Mouse (Mus musculus): ENCODE measurements around the gene 1700034I23Rik.
"Not testable (repeated sequence)": the region's sequence is repeated elsewhere in the genome, so short reads cannot be mapped to it uniquely, and the experiment has no call there.

1700034I23Rik gene

GRCm38 (mm10) chr3:40902443-40902842 lies at the start of gene 1700034I23Rik:
Gene 1700034I23Rik (minus strand): TSS chr3:40902543.
- in situ Hi-C loops (cut with MboI, MseI), result loop anchor here in 1 of 2 experiments (5.0 kb wide), 1 partner anchor 45 kb away; no protein-coding TSS in a partner anchor

DNA sequence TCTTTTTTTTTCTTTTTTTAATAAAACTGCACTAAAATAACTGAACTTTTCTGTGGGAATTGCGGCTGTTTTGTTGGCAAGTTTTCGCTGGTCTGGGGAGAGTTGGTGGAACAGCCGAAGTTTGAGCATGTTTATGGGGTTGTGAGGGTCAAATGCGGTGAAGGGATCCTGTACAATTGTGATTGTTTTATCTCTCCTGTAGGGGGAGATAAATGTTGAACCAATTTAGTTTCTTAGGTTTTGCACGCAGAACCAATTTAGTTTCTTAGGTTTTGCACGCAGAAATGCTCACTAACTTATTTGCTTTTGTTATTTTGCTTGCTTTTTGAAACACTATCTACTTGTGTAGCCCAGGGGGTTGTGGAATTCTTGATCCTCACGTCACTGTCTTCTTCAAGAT lies 49.0 kb upstream of the 1700034I23Rik start:
- in situ Hi-C loops (cut with MboI, MseI), result loop anchor here in 1 of 2 experiments (10.0 kb wide), 1 partner anchor 407 kb away; no protein-coding TSS in a partner anchor

DNA sequence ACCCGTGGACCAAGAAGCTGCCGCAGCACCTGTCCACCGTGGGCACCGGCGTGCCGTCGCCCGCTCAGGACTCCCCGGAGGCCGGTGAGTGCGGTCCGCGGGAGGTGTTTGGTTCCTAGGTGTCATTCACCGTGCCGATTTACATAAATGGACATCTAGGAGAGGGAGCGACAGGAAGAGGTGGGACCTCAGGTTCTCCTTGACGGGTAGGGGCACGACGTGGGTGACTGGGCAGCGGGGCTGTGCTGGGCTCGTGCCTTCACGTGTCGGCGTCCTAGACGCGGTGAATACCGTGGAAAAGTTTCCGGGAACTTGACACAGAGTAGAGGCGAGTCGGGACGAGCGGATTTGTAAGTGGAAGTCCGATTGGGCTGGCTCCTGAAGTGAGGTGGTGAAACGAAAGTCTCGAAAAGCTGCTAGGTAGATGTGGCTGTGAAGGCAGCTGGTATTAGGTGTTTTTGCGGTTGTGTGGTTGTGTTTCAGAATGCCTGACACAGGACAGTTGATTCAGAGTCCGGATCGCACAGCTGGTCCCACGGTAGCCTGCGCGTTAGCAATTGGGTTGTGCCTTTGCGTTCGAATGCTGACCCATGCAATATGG lies 48.4 kb upstream of the 1700034I23Rik start:
- in situ Hi-C loops (cut with MboI, MseI), result loop anchor here in 1 of 2 experiments (10.0 kb wide), 1 partner anchor 406 kb away; no protein-coding TSS in a partner anchor

DNA sequence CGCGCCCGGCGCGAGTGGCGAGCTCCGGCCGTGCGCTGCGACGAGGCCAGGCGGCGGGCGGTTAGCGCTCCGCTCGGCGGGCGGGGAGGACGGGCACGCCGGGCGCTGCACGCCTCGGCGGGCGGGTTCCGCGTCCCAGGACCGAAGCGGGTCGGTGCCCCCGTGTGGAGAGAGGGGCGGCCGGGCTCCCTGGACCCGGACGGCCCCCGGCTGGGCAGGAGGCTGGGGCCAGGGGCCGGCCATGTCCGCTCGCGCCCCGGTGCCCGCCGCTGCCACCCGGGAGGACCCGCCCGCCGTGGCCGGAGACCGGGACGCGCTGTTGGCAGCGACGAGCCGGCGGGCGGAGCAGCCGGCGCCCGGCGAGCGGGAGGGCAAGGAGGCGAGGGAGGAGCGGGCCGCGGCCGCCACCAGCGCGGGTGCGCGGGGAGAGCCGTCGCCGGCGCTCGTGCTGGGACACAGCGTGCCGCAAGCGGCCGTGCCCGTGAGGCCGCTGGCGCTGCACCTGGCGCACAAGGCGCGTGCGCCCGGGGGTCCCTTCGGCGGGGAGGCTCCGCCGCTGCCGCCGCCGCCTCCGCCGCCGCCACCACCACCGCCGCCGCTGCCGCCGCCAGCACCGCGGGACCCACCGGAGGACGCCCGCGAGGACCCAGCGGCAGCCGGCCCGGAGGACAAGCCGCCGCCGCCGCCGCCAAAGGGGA lies 47.7 kb upstream of the 1700034I23Rik start:
- in situ Hi-C loops (cut with MboI, MseI), result loop anchor here in 1 of 2 experiments (10.0 kb wide), 2 partner anchors 55 to 405 kb away; no protein-coding TSS in a partner anchor

DNA sequence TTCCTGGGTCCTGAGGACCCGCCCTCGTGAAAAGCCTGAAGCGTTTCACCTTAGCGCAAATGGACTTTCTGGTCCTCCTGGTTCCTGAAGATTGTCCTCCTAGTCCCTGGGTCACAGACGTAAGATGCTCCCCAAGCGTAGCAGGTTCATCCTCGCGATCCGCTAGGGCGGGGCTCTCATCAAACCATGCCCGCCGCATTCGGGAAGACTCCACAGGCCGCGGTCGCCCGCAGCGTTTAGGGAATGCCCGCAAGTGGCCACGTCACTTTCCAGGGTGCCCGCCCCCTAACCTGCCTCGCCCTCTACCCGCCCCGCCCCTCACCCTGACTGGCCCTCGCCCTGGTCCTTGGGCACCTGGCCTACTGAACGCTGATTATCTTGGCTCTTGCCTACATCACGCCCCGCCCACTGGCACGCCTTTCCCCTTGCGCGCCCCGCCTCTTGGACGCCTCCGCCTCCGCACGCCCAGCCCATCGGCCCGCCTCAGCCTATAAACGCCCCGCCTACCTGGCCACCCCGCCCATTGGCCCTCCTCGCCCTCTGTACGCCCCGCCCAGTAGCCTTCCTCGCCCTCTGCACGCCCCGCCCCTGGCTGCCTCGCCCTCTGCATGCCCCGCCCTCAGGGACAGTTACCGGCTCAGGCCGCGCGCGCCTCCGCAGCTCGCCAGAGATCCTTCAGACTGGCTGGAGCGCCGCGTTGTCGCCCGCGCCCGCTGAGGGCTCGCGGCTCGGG lies 47.0 kb upstream of the 1700034I23Rik start, which contains the start of gene Larp1b:
Larp1b (plus strand) TSS at position 659 of the 733 bp plus-strand sequence.
- in situ Hi-C loops (cut with MboI, MseI), result loop anchor here in 1 of 2 experiments (10.0 kb wide), 1 partner anchor 55 kb away; no protein-coding TSS in a partner anchor

GRCm38 (mm10) chr3:40939019-40939418 lies 36.7 kb upstream of the 1700034I23Rik start:
- in situ Hi-C loops (cut with MboI, MseI), result no loop called here

- in situ Hi-C loops (cut with MboI, MseI), result no loop called here
Observed at GRCm38 (mm10) chr3:40938592-40938991, 36.2 kb upstream of the 1700034I23Rik start.

- in situ Hi-C loops (cut with MboI, MseI), result no loop called here
Observed at GRCm38 (mm10) chr3:40938189-40938588, 35.8 kb upstream of the 1700034I23Rik start.

GRCm38 (mm10) chr3:40894336-40894735 lies 8.0 kb downstream of the 1700034I23Rik start:
- in situ Hi-C loops (cut with MboI, MseI), result loop anchor here (5.0 to 10.0 kb wide), 2 partner anchors 47 to 50 kb away; partner anchors contain the start of genes Abhd18 (in 1 of the 2), Larp1b (in 1 of the 2) and Mfsd8 (in 1 of the 2)

DNA sequence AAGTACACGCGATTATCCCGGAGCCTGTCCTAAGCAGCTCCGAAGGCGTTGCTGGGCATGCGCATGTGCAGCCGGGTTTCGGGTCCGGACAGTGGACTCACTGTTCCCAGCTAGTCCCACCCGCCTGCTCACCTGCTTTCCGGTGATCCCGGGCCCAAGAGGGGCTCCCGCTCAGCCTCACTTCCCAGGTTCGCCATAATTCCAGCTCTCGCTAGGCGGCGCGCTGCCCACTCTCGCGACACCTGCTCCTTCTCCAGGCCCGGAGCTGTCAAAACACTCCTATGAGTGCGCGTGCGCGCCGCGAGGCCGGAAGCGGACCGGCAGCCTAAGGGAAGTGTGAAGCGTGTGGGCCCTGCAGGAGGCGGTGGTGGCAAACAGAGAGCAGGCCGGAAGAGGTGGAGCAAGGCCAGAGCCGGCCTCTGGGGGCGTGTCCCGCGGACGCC lies 8.5 kb downstream of the 1700034I23Rik start:
- in situ Hi-C loops (cut with MboI, MseI), result loop anchor here (5.0 to 10.0 kb wide), 2 partner anchors 47 to 51 kb away; partner anchors contain the start of genes Abhd18 (in 1 of the 2), Larp1b (in 1 of the 2) and Mfsd8 (in 1 of the 2)

DNA sequence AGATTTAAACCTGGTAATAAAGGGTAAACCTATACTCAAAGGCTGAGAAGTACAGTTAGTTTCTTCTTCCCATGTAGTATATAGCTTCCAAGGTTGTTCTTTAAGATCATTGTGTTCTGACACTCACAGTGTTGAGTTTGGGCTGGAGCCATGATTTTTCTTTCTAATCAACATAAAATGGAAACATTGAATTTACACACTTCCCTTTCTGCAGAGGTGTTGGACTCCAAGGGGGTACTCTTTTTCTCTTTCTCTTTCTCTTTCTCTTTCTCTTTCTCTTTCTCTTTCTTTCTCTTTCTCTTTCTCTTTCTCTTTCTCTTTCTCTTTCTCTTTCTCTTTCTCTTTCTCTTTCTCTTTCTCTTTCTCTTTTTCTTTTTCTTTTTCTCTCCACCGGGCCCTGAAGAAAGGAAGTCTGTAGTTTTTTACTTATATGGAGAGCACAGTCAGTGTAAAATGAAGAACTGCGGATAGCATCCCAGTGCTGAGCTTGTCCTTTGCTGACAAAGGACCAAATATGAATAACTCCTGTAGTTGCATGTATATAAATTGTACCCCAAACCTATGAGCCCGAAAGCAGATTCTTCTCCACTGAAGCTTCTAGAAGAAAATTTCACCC lies 49.1 kb downstream of the 1700034I23Rik start:
- in situ Hi-C loops (cut with MboI, MseI), result not testable (repeated sequence)
